Mouse (Mus musculus): ENCODE results near the gene Acvr1c.
A peak's percentile ranks its signal among the peaks of the same experiment; 100 is the strongest.

DNA sequence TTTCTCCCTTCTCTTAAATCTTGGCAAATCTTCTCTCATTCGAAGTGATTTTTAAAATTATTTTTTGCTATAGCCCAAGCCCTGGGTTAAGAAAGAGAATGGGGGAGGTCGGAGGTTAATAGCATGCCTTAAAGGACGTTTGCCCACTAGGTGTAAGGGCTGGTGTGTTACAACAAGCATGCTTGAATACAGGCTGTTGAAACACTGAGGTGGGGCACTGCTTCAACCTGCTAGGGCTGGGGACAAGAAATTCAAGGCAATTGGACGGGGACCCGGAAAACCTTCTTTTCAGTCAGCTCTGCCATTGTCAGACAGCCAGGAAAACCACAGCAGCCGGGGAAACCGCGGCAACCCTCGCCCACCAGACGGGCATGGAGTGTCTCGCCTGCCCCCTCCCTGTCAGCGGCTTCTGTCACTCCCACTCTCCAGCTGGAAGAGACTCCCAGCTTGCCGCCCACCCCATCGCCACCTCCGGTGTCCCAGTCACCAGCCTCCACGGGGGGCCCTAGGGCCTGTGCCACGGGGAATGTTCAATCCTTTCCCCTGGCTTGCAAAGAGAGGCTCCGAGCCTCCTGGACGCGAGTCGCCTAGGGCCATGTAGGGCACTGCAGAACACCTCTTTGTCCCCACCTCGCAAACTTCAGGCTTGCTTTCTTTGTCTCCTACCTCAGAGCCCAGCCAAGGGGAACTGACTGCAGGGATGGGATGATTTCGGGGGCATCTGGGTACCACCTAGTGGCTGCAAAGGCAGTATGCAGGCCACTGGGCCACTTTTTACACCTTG lies 33.4 kb downstream of the Acvr1c start:
- TF ChIP-seq CTCF (IDR thresholded peaks at IDR 0.05; ENCODE audit: low read depth) (peak; percentile 65), EP300 (IDR thresholded peaks at IDR 0.05; ENCODE audit: low read depth) (no peak)
